Mouse (Mus musculus): ENCODE results near the gene Cherp. TPM values are rescaled to one million over a fixed set of nuclear protein-coding genes. Genes with fewer than 3 reads are reported as not detected.

Gene Cherp
- total and polyA plus RNA-seq, 3 experiments, result 8.9 to 80.4 (median 18.1) TPM

DNA sequence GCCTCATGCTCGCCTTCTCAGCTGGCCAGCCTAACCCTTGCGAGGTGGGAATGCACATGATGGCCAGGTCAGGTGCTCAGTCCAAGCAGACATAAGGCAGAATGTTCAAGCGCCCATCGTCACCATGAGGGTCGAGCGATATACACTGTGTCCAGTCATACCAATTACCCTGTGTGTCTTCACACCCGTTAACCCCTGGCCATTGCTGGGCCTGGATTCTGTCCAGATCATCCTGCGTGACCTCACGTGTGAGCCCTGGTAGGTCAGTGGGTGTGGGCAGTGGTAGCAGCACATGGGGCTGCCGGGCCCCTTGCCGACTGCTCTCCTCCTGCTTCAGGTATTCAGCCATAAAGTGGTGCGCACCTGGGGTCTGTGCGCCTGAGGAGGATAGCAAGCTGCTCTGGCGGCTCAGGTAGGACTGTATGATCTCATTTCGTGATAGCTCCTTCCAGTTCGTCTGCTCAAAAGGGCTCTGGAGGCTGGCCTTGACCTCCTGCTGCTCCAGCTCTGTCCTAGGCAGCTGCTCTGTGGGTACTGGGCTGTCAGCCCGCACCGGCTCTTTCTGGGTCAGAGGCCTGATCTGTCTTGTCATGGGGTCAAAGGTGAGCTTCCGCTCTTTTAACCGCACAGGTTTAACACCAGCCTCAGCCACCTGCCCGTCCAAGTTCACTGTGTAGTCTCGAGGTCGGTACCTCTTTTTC is 20.5 kb upstream of the Cherp start:
- peaks cover 3 to 33% of the 10 kb centered on the region in 2 experiments; a peak in 3 of 4 replicates for H3K4me1 ChIP-seq (ENCODE audit: control insufficient read depth in 1 of 2, insufficient read depth in 2 of 2)
- H3K79me2 ChIP-seq (replicated peaks; ENCODE audit: control insufficient read depth, extremely low read depth, insufficient read depth, poor library complexity, severe bottlenecking), result peaks cover 19% of the 10 kb centered on the region
- no peak overlapping the region for H3K9ac ChIP-seq (ENCODE audit: insufficient read depth, low read depth)
- H3K4me2 ChIP-seq (ENCODE audit: insufficient read depth, low read depth, poor library complexity, severe bottlenecking), result no peak overlapping the region
- no peak overlapping the region for H3K27ac ChIP-seq (ENCODE audit: insufficient read depth, low read depth)
- no peaks in the 10 kb centered on the region for H3K9me3 ChIP-seq (replicated peaks; ENCODE audit: low read length)
- TF ChIP-seq RCOR1 (conservative IDR thresholded peaks at IDR 0.05; ENCODE audit: low read depth, low read length), result no peak
- in situ Hi-C loops (cut with MboI; ENCODE audit: low pct_ligation_motif_present, low pct_unique_long_range_greater_than_20kb, low sequenced_read_pairs) (no loop called here), dilution Hi-C loops (cut with MboI; ENCODE audit: extremely low pct_ligation_motif_present, extremely low pct_unique_long_range_greater_than_20kb, low sequenced_read_pairs) (no loop called here)
- H3K4me3 ChIP-seq (replicated peaks in 1 of 3; ENCODE audit: low read depth in 2 of 3, low read length in 2 of 3, poor library complexity in 1 of 3), result no peak overlapping the region
- no peaks in the 10 kb centered on the region for H3K27me3 ChIP-seq (replicated peaks)
- peaks cover 30 to 68% of the 10 kb centered on the region in 2 experiments for H3K36me3 ChIP-seq (replicated peaks in 1 of 2; ENCODE audit: control insufficient read depth in 1 of 2, insufficient read depth in 1 of 2, low read length in 1 of 2)
- no peak for DNase-seq (ENCODE audit: extremely low read depth)

DNA sequence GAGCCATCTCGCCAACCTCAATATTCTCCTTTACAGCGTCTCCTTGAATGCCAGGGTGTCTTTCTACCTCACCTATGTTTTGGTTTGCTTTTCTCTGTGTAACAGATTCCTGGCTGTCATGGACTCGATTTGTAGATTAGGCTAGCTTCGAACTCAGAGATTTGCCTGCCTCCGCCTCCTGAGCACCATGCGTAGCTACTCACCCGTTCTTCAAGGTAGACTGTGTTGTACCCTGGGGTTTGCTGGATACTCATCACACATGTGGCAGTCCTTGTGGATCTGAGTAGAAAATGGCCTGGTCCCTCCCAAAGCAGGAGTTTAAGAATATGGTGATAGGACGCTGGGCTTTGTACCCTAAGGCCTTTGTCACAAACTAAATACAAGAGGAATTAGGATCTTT is 18.4 kb upstream of the Cherp start:
- in situ Hi-C loops (cut with MboI; ENCODE audit: low pct_ligation_motif_present, low pct_unique_long_range_greater_than_20kb, low sequenced_read_pairs), result no loop called here
- no peak for DNase-seq (ENCODE audit: extremely low read depth)
- Histone ChIP-seq H3K4me2 (ENCODE audit: insufficient read depth, low read depth, poor library complexity, severe bottlenecking) (peak overlapping the region; percentile 90), H3K9me3 (replicated peaks; ENCODE audit: low read length) (no peaks in the 10 kb centered on the region), H3K9ac (ENCODE audit: insufficient read depth, low read depth) (peak overlapping the region; percentile 65), H3K79me2 (replicated peaks; ENCODE audit: control insufficient read depth, extremely low read depth, insufficient read depth, poor library complexity, severe bottlenecking) (peaks cover 24% of the 10 kb centered on the region), H3K4me1 (ENCODE audit: control insufficient read depth in 1 of 2, insufficient read depth in 2 of 2) (peaks cover 3 to 37% of the 10 kb centered on the region in 2 experiments; a peak in 3 of 4 replicates), H3K4me3 (replicated peaks in 1 of 3; ENCODE audit: low read depth in 2 of 3, low read length in 2 of 3, poor library complexity in 1 of 3) (peak overlapping the region; percentile 61 to 93 (median 71)), H3K27ac (ENCODE audit: insufficient read depth, low read depth) (no peak overlapping the region), H3K36me3 (replicated peaks in 1 of 2; ENCODE audit: control insufficient read depth in 1 of 2, insufficient read depth in 1 of 2, low read length in 1 of 2) (peaks cover 34 to 68% of the 10 kb centered on the region in 2 experiments), H3K27me3 (replicated peaks) (no peaks in the 10 kb centered on the region)
- dilution Hi-C loops (cut with MboI; ENCODE audit: extremely low pct_ligation_motif_present, extremely low pct_unique_long_range_greater_than_20kb, low sequenced_read_pairs), result no loop called here
- TF ChIP-seq CHD2 (IDR thresholded peaks at IDR 0.05; ENCODE audit: low read length) (no peak), CHD1 (IDR thresholded peaks at IDR 0.05; ENCODE audit: low read depth, low read length) (no peak), RAD21 (IDR thresholded peaks at IDR 0.05; ENCODE audit: low read depth, low read length) (no peak), MAX (IDR thresholded peaks at IDR 0.05; ENCODE audit: low read length) (no peak), UBTF (IDR thresholded peaks at IDR 0.05; ENCODE audit: low read depth, low read length) (no peak), JUND (conservative IDR thresholded peaks at IDR 0.05; ENCODE audit: low read depth, low read length) (no peak), IRF4 (IDR thresholded peaks at IDR 0.05; ENCODE audit: low read depth, low read length) (no peak), NRF1 (IDR thresholded peaks at IDR 0.05; ENCODE audit: low read depth, low read length) (no peak), RCOR1 (conservative IDR thresholded peaks at IDR 0.05; ENCODE audit: low read depth, low read length) (no peak), USF2 (conservative IDR thresholded peaks at IDR 0.05; ENCODE audit: low read depth, low read length) (no peak), POLR2AphosphoS2 (IDR thresholded peaks at IDR 0.05; ENCODE audit: low read depth, low read length) (no peak), ZKSCAN1 (IDR thresholded peaks at IDR 0.05; ENCODE audit: borderline replicate concordance, low read depth, low read length) (no peak), SIN3A (IDR thresholded peaks at IDR 0.05; ENCODE audit: low read length) (no peak), POLR2A (IDR thresholded peaks at IDR 0.05; ENCODE audit: low read depth, low read length) (no peak), SMC3 (IDR thresholded peaks at IDR 0.05; ENCODE audit: low read depth, low read length) (no peak), CTCF (conservative IDR thresholded peaks at IDR 0.05 in 1 of 2, IDR thresholded peaks at IDR 0.05 in 1 of 2; ENCODE audit: low read depth in 2 of 2, low read length in 2 of 2) (no peak), ZMIZ1 (IDR thresholded peaks at IDR 0.05; ENCODE audit: low read depth, low read length) (no peak)

Measured in CH12.LX (cell line).